27 mouse cellular contexts compared by ENCODE assay signal in the genomic region with DNA sequence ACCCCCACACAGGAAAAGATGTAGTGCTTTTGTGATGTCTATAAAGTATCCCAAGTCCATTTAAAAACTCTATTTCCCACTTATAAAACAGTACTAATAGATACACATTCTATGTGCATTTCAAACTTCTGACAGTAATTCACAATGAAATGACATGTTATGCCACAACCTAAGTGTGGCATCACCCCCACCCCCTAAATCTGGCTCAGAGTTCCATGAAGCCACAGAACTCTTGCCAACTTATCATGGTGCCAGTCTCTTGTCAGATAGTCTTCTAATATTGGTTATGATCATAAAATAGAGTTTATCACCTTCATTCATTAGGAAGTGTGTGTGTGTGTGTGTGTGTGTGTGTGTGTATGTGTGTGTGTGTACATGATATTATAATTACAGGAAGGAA. TPM values are rescaled to one million over a fixed set of nuclear protein-coding genes. Genes with fewer than 3 reads are reported as not detected.
A peak's percentile ranks its signal among the peaks of the same experiment; 100 is the strongest.
DNase-seq lines count a peak whose midpoint lies in the region; ATAC-seq lines count a peak whose summit lies in the region.
"Had no signal": no experiment of that assay in that cellular context is flagged by ENCODE, and none has a peak within 500 bp of the region (broad histone marks: within the 10 kb centered on the region; RNA-seq: fewer than 3 reads in every experiment).

No protein-coding gene starts in this region.

- H3K9ac ChIP-seq in forebrain, embryonic 15.5 days (replicated peaks): no peak overlapping the region
- no peak overlapping the region for H3K9ac ChIP-seq in forebrain, embryonic 11.5 days (ENCODE audit: low read length)
- no peak overlapping the region for H3K9ac ChIP-seq in neural tube, embryonic 12.5 days
- no peak overlapping the region for H3K9ac ChIP-seq in hindbrain, embryonic 14.5 days
- H3K9ac ChIP-seq: embryonic facial prominence, embryonic 13.5 days; heart, embryonic 13.5 days; kidney, embryonic 15.5 days; limb, embryonic 15.5 days; liver, embryonic 14.5 days; lung, embryonic 14.5 days; stomach, embryonic 15.5 days had no signal

- no peak for ATAC-seq in forebrain, embryonic 15.5 days (replicated peaks)
- no peak for ATAC-seq in forebrain, embryonic 11.5 days (replicated peaks; ENCODE audit: low FRiP score)
- ATAC-seq in neural tube, embryonic 12.5 days (ENCODE audit: low FRiP score, low read depth): no peak
- ATAC-seq in hindbrain, embryonic 14.5 days (ENCODE audit: low FRiP score): no peak
- ATAC-seq: CD4-positive, CD25-positive, alpha-beta regulatory T cell, adult 4 months had no signal

- H3K27ac ChIP-seq in forebrain, embryonic 15.5 days (replicated peaks): no peak overlapping the region
- H3K27ac ChIP-seq in forebrain, embryonic 11.5 days (ENCODE audit: low read depth, low read length): no peak overlapping the region
- H3K27ac ChIP-seq in neural tube, embryonic 12.5 days: no peak overlapping the region
- H3K27ac ChIP-seq in hindbrain, embryonic 14.5 days: no peak overlapping the region
- H3K27ac ChIP-seq: embryonic facial prominence, embryonic 13.5 days; heart, embryonic 13.5 days; kidney, embryonic 15.5 days; limb, embryonic 15.5 days; liver, embryonic 14.5 days; stomach, embryonic 15.5 days had no signal

- DNase-seq in forebrain, embryonic 11.5 days (ENCODE audit: low spot score): no peak
- DNase-seq in neural tube, embryonic 10.5 days (ENCODE audit: extremely low spot score, low spot score): no peak
- no peak for DNase-seq in hindbrain, embryonic 14.5 days (ENCODE audit: low spot score)
- DNase-seq in cerebellum, postnatal 25 days: no peak
- DNase-seq in lung, postnatal 25 days (ENCODE audit: low spot score): no peak
- DNase-seq in thymus, postnatal 36 days: no peak
- DNase-seq: cerebellum, adult 11-12 months; cerebellum, postnatal 10 days; gastrocnemius, postnatal 10 days; heart, postnatal 14 days; kidney, adult 11 months; left cerebral cortex, postnatal 4 days; lung, postnatal 36 days; right cerebral cortex, adult 18-20 months; right cerebral cortex, postnatal 4 days; thymus, postnatal 25 days had no signal

- no peaks in the 10 kb centered on the region for H3K36me3 ChIP-seq in forebrain, embryonic 15.5 days
- no peaks in the 10 kb centered on the region for H3K36me3 ChIP-seq in forebrain, embryonic 11.5 days (ENCODE audit: control insufficient read depth, insufficient read depth, low read length)
- no peaks in the 10 kb centered on the region for H3K36me3 ChIP-seq in neural tube, embryonic 12.5 days
- H3K36me3 ChIP-seq in hindbrain, embryonic 14.5 days (replicated peaks; ENCODE audit: control insufficient read depth, insufficient read depth): no peaks in the 10 kb centered on the region
- H3K36me3 ChIP-seq: embryonic facial prominence, embryonic 13.5 days; heart, embryonic 13.5 days; kidney, embryonic 15.5 days; limb, embryonic 15.5 days; stomach, embryonic 15.5 days had no signal

- peak overlapping the region; percentile 70 for H3K4me2 ChIP-seq in forebrain, embryonic 15.5 days (replicated peaks)
- H3K4me2 ChIP-seq in forebrain, embryonic 11.5 days (ENCODE audit: low read depth, low read length, severe bottlenecking): no peak overlapping the region
- H3K4me2 ChIP-seq in neural tube, embryonic 12.5 days (replicated peaks): peak overlapping the region; percentile 70
- peak overlapping the region; percentile 76; the same call in 1 of the 2 replicates for H3K4me2 ChIP-seq in hindbrain, embryonic 14.5 days (replicated peaks)
- H3K4me2 ChIP-seq: embryonic facial prominence, embryonic 13.5 days; heart, embryonic 13.5 days; limb, embryonic 15.5 days; lung, embryonic 14.5 days; stomach, embryonic 15.5 days had no signal

- peaks cover 54% of the 10 kb centered on the region for H3K4me1 ChIP-seq in forebrain, embryonic 15.5 days
- H3K4me1 ChIP-seq in forebrain, embryonic 11.5 days (replicated peaks; ENCODE audit: control insufficient read depth, insufficient read depth, low read length): no peaks in the 10 kb centered on the region; the same call in 1 of the 2 replicates
- peaks cover 33% of the 10 kb centered on the region for H3K4me1 ChIP-seq in neural tube, embryonic 12.5 days
- peaks cover 30% of the 10 kb centered on the region for H3K4me1 ChIP-seq in hindbrain, embryonic 14.5 days (replicated peaks; ENCODE audit: control insufficient read depth, insufficient read depth, low read length)

- H3K4me3 ChIP-seq in forebrain, embryonic 15.5 days: peak overlapping the region; percentile 94; the same call in 1 of the 2 replicates
- no peak overlapping the region for H3K4me3 ChIP-seq in forebrain, embryonic 11.5 days (ENCODE audit: low read depth, low read length)
- no peak overlapping the region for H3K4me3 ChIP-seq in neural tube, embryonic 12.5 days
- no peak overlapping the region for H3K4me3 ChIP-seq in hindbrain, embryonic 14.5 days (replicated peaks; ENCODE audit: low read length)
- H3K4me3 ChIP-seq: embryonic facial prominence, embryonic 13.5 days; heart, embryonic 13.5 days; kidney, embryonic 15.5 days; limb, embryonic 15.5 days; megakaryocyte, embryonic 14.5 days; stomach, embryonic 15.5 days had no signal

- no peaks in the 10 kb centered on the region for H3K9me3 ChIP-seq in forebrain, embryonic 15.5 days
- no peaks in the 10 kb centered on the region for H3K9me3 ChIP-seq in forebrain, embryonic 11.5 days (ENCODE audit: control insufficient read depth, low read length)
- H3K9me3 ChIP-seq in neural tube, embryonic 12.5 days: no peaks in the 10 kb centered on the region
- H3K9me3 ChIP-seq in hindbrain, embryonic 14.5 days (ENCODE audit: control insufficient read depth, low read length): no peaks in the 10 kb centered on the region
- H3K9me3 ChIP-seq: embryonic facial prominence, embryonic 13.5 days; heart, embryonic 13.5 days; kidney, embryonic 15.5 days; limb, embryonic 15.5 days; megakaryocyte, embryonic 14.5 days; stomach, embryonic 15.5 days had no signal

- no peaks in the 10 kb centered on the region for H3K27me3 ChIP-seq in forebrain, embryonic 15.5 days
- H3K27me3 ChIP-seq in forebrain, embryonic 11.5 days (ENCODE audit: control insufficient read depth, insufficient read depth, low read length): no peaks in the 10 kb centered on the region
- no peaks in the 10 kb centered on the region for H3K27me3 ChIP-seq in neural tube, embryonic 12.5 days (replicated peaks)
- no peaks in the 10 kb centered on the region for H3K27me3 ChIP-seq in hindbrain, embryonic 14.5 days (ENCODE audit: control insufficient read depth, insufficient read depth, low read length)

RNA-seq across cellular contexts. Expression of a gene that starts 3.2 kb away (rescaled TPM):
- 49.0 and 51.0 TPM in 2 replicates for polyA plus RNA-seq in forebrain, embryonic 15.5 days (2015; fragmentation: Nextera tagmentation; extraction: Ambion mirVana)
- polyA plus RNA-seq in forebrain, embryonic 11.5 days (2014; fragmentation: Nextera tagmentation; extraction: Ambion mirVana): 35.7 and 38.6 TPM in 2 replicates
- polyA plus RNA-seq in neural tube, embryonic 12.5 days (2016; fragmentation: Nextera tagmentation; extraction: Ambion mirVana): 46.3 and 46.7 TPM in 2 replicates
- 20.2 and 25.1 TPM in 2 replicates for polyA plus RNA-seq in hindbrain, embryonic 14.5 days (2014; fragmentation: Nextera tagmentation; extraction: Ambion mirVana)
